In genomic region chr17:43249645-43250044, GRCm38 (mm10) we compare ENCODE assay signal across 17 mouse cellular contexts. TPM values are rescaled to one million over a fixed set of nuclear protein-coding genes. Genes with fewer than 3 reads are reported as not detected.
DNase-seq lines count a peak whose midpoint lies in the region; ATAC-seq lines count a peak whose summit lies in the region.
"Had no signal": no experiment of that assay in that cellular context is flagged by ENCODE, and none has a peak within 500 bp of the region (broad histone marks: within the 10 kb centered on the region; RNA-seq: fewer than 3 reads in every experiment).

No protein-coding gene starts in this region.

- H3K9me3 ChIP-seq in neural tube, embryonic 13.5 days, result no peaks in the 10 kb centered on the region
- H3K9me3 ChIP-seq in stomach, embryonic 16.5 days (replicated peaks; ENCODE audit: control insufficient read depth, low read length), result no peaks in the 10 kb centered on the region
- H3K9me3 ChIP-seq: liver, embryonic 13.5 days; neural tube, embryonic 12.5 days had no signal

- H3K27me3 ChIP-seq in neural tube, embryonic 13.5 days, result no peaks in the 10 kb centered on the region
- H3K27me3 ChIP-seq in stomach, embryonic 16.5 days (ENCODE audit: control insufficient read depth, insufficient read depth, low read length), result no peaks in the 10 kb centered on the region
- H3K27me3 ChIP-seq: liver, embryonic 13.5 days; neural tube, embryonic 12.5 days had no signal

- 47% methylated on average over 3 of the region's 3 CpGs for WGBS in neural tube, embryonic 13.5 days
- WGBS in stomach, embryonic 16.5 days, result 23% methylated on average over 3 of the region's 3 CpGs

- H3K36me3 ChIP-seq in neural tube, embryonic 13.5 days, result no peaks in the 10 kb centered on the region
- no peaks in the 10 kb centered on the region for H3K36me3 ChIP-seq in stomach, embryonic 16.5 days (ENCODE audit: control insufficient read depth, insufficient read depth, low read length)
- H3K36me3 ChIP-seq: liver, embryonic 13.5 days; neural tube, embryonic 12.5 days had no signal

- H3K4me1 ChIP-seq in neural tube, embryonic 13.5 days (replicated peaks), result peaks cover 23% of the 10 kb centered on the region; the same call in 1 of the 2 replicates
- peaks cover 21% of the 10 kb centered on the region for H3K4me1 ChIP-seq in stomach, embryonic 16.5 days (ENCODE audit: control insufficient read depth, insufficient read depth, low read length)
- H3K4me1 ChIP-seq: liver, embryonic 13.5 days; neural tube, embryonic 12.5 days had no signal

- peak; percentile 94 for DNase-seq in heart, adult 11 months
- DNase-seq in heart, postnatal 10 days, result no peak
- DNase-seq in kidney, adult 11 months, result peak; percentile 36
- DNase-seq in kidney, adult 18-20 months, result no peak
- DNase-seq in neural tube, embryonic 10.5 days (ENCODE audit: extremely low spot score, low spot score), result no peak
- no peak for DNase-seq in layer of hippocampus, adult 9-10 months (ENCODE audit: low spot score)
- DNase-seq: cerebellum, postnatal 25 days; gastrocnemius, postnatal 14 days; liver, embryonic 13.5 days; thymus, postnatal 25 days had no signal

- H3K4me2 ChIP-seq in neural tube, embryonic 13.5 days, result no peak overlapping the region
- H3K4me2 ChIP-seq in stomach, embryonic 16.5 days (ENCODE audit: low read depth, low read length), result no peak overlapping the region
- H3K4me2 ChIP-seq: liver, embryonic 13.5 days; midbrain, embryonic 11.5 days; neural tube, embryonic 12.5 days had no signal

- intact Hi-C loops in heart, postnatal 10 days (cut with DNase I), result no loop called here

- no peak overlapping the region for H3K9ac ChIP-seq in neural tube, embryonic 13.5 days
- H3K9ac ChIP-seq in stomach, embryonic 16.5 days (ENCODE audit: low read length), result no peak overlapping the region; the same call in 1 of the 2 replicates
- H3K9ac ChIP-seq: liver, embryonic 13.5 days; neural tube, embryonic 12.5 days had no signal

- no peak overlapping the region for H3K4me3 ChIP-seq in neural tube, embryonic 13.5 days
- no peak overlapping the region for H3K4me3 ChIP-seq in stomach, embryonic 16.5 days (replicated peaks; ENCODE audit: low read length)
- H3K4me3 ChIP-seq: liver, embryonic 13.5 days; neural tube, embryonic 12.5 days had no signal

- ATAC-seq in neural tube, embryonic 13.5 days (ENCODE audit: low read depth), result peak; percentile 19; the same call in 1 of the 2 replicates
- peak; percentile 29; the same call in 1 of the 2 replicates for ATAC-seq in stomach, embryonic 16.5 days (ENCODE audit: insufficient read depth, low FRiP score)
- ATAC-seq: forebrain, embryonic 14.5 days had no signal

- no peak overlapping the region for H3K27ac ChIP-seq in neural tube, embryonic 13.5 days (replicated peaks)
- no peak overlapping the region; the same call in 1 of the 2 replicates for H3K27ac ChIP-seq in stomach, embryonic 16.5 days (ENCODE audit: low read length)
- H3K27ac ChIP-seq: liver, embryonic 13.5 days; neural tube, embryonic 12.5 days had no signal

RNA-seq across cellular contexts. Expression of gene Adgrf1, which starts 20.5 kb away (rescaled TPM):
- total RNA-seq in heart, postnatal 10 days (2021), result not detected
- polyA plus RNA-seq in neural tube, embryonic 13.5 days (2015; fragmentation: Nextera tagmentation; extraction: Ambion mirVana), result not detected in 2 replicates
- 0.05 and 0.14 TPM in 2 replicates for polyA plus RNA-seq in stomach, embryonic 16.5 days (2015; fragmentation: Nextera tagmentation; extraction: Ambion mirVana)
- total RNA-seq: ES-E14 had no signal
- polyA plus RNA-seq: embryonic facial prominence, embryonic 14.5 days; forebrain, embryonic 14.5 days; midbrain, embryonic 11.5 days; neural tube, embryonic 12.5 days had no signal

Comparison
In these comparisons a context has a peak if more than half of its experiments do, and no peak if none do; other contexts are left out.
1. DNase-seq: peak in heart, adult 11 months (single experiment) and kidney, adult 11 months (single experiment); none in heart, postnatal 10 days (0 of 2), kidney, adult 18-20 months (single experiment), neural tube, embryonic 10.5 days (single experiment) and layer of hippocampus, adult 9-10 months (single experiment).